Mouse (Mus musculus) layer of hippocampus, postnatal 36 days (tissue): ENCODE measurements around the gene Mrps7. TPM values are rescaled to one million over a fixed set of nuclear protein-coding genes. Genes with fewer than 3 reads are reported as not detected.
A peak's percentile ranks its signal among the peaks of the same experiment; 100 is the strongest.

ENCODE experiments used
- DNase-seq, 2 experiments: peaks; one replicate each; pipeline ENCODE4 v3.0.0; 2022
- total RNA-seq, 2 experiments: library from RNA; stranded (reverse); gene quantifications; 2 replicates each; pipeline ENCODE4 v1.2.3; 2021

Gene Mrps7
- total RNA-seq, result 10 to 100 TPM; 48.8 to 61.3 TPM

DNA sequence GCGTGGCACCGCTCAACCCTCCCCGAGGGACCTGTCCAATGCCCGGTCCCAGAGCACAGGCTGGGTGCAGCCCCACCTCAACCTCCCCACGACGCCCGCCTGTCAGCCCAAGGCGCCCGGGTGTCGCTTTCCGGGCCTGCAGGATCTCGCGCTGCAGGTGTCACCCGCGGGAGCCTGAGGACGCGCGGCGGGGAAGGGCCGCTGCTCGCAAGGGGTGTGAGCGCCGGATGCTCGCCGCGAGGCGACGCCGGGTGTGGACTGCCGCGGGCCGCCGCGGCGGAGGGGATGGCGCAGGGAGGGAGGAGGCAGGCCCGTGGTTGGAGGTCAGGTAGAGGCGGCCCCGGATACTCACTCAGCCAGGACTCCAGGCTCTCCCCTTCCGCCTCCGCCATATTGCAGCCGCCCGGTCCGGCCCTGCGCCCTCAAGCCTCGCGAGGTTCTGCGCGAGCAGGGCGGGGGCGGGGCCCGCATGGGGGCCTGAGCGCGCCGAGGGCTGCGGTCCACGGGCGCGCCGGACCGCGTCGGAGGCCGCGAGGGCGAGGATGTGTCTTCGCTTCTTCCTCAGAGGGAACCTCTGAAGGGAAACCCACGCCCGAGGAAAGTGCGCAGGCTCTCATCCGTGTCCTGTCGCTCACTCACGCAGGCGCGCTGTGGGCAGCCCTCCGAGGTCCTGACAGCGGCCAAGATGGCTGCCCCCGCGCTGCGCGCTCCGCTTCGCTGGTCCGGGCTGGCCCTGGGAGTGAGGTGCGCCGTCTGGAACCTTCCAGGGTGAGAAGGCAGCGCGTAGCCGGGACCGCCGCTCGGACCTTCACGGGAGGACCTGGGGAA, at the start of gene Mrps7, which contains the start of gene Gga3:
Gene Mrps7, plus strand, starts transcription at position 450 of the 828 bp plus-strand sequence.
Gene Gga3, minus strand, starts transcription at position 576 of the 828 bp plus-strand sequence.
- DNase-seq, result peak; percentile 91

DNA sequence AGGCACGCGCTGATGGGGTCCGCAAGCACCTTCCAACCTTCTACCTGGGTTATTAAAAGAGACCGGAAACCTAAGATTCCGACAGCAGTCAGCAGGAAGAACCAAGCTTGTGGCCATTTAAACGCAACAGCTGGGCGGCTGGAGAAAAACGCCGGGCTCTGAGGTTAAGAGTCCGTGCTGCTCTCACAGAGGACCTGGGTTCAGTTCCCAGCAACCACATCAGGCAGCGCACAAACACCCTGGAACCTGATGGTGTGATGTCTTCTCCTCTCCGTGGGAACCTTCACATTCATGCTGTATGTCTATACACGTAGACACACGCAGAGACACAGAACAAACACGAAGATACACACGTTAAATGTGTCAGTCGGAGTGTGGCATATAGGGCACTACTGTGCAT, 48.0 kb upstream of the Mrps7 start:
- no peak for DNase-seq

DNA sequence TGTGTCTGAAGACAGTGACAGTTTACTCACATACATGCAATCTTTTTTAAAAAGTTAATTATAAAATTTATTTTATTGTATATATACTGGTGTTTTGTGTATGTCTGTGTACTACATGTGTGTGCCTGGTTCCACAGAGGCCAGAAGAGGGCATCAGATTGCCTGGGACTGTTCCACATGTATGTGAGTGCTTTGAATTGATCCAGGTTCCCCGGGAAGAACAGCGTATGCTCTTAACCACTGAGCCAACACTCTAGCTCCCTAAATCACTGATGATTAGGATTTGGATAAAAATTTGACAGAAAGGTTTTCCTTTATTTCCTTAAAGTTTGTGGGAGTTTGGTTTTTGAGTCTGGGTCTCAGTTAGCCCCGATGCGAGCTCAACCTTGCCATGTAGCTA, 40.3 kb upstream of the Mrps7 start:
- DNase-seq, result no peak

DNA sequence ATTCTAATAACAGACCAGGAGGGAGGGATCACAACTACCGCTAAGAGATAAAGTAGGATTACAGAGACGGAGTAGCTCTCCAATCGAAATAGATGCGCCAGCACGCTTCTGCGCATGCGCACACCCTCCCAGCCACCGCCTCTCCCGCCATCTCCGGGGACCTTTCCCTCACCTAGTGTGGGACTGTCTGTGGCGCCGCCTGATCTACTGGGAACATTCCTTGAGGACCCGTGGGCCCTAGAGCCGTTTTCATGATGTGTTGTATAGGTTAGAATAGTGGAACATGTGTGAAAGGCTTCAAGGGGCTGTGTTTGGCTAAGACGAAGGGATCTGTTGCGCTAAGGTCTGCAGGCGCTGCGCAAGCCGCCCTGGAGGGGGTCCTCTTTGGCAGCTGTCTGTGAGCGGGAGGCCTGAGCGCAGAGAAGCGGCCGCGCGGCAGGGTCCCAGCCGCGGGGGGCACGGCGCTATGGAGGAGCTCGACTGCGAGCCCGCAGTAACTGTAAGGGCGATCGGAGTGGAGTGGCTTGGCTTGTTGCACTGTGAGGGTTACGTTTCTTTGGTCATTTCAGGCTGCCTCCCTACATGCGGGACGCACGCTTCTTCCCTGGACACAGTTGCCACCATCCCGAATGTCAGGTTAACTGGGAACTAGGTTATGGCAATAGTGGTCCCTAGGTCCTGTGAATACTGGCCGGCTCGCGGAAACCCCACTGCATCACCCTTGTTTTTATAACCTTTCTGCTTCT, 39.5 kb upstream of the Mrps7 start, which contains the start of gene Nup85:
Gene Nup85, plus strand, starts transcription at position 371 of the 746 bp plus-strand sequence.
- DNase-seq, result peak; percentile 94 to 96

DNA sequence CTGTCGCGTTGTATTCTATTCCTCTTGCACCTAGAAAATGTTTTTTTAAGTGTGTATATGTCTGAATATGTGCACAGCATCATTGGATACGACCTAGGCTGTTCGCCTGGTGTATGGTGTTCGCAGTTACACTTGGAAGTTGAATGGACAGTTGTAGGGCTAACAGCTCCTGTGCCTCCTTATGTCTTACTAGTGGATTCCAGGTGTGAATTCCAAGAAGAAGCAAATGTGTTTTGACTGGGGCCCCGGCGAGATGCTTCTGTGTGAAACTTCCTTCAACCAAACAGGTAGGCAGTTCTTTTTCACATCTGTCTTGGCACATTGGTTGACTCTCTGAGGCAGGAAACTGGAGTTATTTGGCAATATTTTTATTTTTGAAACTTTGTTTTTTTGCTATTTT, 38.8 kb upstream of the Mrps7 start:
- no peak for DNase-seq

DNA sequence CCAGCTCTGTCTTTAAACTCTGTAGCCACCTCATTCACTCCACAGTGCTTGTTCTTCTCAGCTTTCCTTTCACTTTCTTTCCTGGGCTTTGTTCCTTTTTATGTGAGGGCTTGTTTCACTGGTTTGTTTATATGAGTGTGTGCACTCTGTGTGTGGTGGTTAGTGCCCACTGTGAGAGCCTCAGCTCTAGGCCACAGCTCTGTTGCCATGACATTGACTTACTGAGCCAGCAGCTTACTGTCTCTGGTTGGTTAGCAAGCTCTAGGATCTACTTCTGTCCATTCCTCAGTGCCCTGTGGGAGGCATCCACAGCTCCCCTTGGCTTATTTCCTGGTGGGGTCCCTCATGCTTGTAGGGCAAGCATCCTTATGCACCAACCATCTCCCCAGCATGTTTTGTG, 24.6 kb upstream of the Mrps7 start:
- no peak for DNase-seq

DNA sequence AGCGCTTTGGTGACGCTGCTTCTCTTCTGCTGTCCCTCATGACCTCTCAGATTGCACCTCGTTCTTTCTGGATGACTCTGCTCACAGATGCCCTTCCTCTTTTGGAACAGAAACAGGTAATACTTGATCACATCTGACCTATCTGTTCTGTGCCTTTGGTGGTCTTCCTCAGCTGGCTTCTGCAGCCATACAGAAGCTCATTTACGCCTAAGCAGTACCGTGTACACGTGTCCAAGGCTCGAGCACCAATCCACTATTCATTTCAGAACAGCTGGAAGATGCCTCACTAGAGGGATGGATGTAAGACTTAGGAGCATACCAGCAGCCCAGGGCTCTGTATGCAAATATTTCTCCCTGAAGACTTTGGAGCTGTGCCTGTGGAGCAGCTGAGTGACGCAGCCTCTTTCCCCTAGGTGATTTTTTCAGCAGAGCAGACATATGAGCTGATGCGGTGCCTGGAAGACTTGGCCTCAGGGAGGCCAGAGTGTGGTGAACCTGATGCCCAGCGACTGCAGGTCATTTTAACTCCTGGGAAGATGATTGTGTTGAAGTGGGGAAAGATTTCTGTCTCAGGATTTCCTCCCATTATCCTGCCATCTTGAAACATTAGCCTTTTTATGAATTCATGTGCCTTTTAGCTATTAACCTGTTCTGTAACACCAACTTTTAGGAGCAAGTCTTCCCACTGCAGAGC, 20.7 kb upstream of the Mrps7 start:
- DNase-seq, result no peak

DNA sequence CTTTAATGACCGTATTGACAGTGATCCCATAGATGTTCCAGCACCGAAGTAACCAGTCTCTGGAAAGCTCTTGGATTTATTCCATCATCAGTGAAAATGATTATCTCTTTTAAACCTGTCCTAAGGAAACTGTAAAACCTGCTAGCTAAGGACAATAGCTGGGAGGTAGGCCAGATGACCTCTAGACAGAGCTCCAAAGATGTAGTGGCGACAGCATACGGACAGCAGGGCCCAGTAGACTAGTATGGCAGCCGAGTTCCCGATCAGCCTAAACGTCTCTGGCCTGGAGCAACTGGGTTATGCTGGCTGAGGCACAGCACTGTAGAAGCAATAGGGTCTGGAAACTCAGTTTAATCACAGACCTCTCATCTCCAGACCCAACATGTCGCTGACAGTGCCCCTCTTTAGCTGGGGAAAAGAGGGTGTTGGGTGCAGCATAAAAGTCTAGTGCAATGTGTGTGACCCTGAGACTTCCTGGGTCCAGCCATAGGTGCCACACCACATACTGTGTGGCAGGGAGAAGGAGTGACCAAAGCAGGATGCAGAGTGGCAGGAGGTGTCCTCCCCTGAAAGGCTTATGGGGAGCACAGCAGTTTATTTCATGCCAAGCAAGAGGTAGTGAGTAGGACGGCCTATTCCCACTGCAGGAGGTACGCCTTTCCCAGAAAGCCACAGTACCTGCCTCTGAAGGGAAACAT, 19.2 kb upstream of the Mrps7 start:
- DNase-seq, result no peak

DNA sequence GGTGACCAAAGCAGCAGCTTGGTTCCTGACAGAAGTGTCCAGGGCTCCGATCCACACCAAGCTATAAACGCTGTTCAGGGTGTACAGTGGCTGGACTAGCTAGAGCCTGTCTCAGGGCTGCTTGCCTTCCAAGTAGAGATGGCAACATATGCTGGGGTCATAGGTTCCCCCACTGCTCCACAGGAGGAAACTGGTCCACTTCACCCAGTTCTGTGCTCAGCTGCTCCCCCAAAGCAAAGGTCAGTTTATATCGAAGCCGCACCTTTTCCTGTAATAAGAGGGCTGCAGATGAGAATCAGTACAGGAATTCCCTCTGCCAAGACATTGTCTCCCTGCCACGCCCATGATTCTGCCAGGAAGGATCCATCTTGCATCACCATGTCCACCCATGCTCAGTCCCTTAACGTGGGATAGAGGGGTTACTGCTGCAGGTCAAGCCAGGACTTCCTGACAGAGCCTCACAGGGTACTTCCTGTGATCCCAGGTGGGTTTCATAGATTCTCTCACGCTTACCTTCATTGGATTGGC, 18.1 kb upstream of the Mrps7 start:
- no peak for DNase-seq

DNA sequence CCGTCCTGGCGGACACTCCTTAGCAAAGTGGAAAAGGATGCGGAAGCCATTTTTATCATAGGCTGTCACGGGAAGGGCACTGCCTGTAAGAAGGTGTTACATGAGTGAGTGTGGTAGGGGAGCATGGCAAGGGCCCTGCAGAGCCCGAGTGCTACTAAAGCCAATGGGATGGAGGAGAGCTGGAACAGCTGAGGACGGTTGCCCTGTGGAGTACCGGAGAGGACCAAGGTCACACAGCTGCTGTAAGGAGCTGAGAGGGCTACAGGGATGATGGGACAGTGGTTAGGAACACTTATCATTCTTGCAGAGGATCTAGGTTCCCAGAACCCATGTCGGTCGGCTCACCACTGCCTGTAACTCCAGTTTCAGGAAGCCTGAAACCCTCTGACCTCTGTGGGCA, 17.3 kb upstream of the Mrps7 start:
- DNase-seq, result no peak

DNA sequence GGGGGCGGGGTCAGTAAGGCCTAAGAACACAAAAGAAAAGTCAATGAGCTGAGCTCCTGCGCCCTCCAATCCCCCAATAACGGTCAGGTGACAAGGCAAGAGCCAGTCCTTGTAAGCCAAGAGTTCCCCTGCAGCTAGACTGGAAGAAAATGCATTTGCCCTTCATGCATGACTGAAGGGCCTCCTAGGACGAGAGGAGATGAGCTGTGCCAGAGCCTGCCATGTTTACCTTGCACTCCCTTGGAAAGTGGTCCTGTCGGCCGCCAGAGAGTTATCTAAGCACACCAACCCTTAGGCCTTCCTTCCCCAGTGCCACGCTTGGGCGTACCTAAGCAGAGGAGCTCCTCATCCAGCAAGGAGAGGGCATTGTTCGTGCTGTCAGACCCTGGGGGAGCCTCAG, 15.7 kb upstream of the Mrps7 start:
- DNase-seq, result no peak

DNA sequence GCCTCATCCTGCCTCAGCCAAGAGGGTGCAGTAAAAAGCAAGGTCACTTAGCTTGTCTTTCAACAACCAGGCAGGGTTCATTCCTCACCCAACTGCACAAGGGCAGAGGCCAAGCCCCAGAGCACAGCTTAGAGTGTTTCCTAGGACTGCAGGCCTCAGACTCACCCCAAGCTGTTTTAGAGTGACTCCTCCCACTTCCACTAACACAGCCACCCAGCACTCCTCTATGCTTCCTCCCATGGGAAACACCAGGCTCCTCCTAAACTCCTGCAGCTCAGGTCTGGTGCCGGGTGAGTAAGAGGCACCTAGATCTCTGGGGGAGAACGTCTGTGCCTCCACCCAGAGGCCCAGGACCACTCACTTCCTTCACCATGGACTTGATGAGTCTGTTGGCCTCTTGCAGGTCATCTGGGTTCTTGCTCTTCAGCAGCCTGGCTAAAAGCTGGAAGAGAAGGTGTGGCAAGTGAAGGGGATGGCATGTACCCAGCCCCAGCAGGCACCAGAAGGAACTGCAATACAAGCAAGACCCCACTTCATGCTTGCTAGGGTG, 13.1 kb upstream of the Mrps7 start:
- DNase-seq, result no peak

DNA sequence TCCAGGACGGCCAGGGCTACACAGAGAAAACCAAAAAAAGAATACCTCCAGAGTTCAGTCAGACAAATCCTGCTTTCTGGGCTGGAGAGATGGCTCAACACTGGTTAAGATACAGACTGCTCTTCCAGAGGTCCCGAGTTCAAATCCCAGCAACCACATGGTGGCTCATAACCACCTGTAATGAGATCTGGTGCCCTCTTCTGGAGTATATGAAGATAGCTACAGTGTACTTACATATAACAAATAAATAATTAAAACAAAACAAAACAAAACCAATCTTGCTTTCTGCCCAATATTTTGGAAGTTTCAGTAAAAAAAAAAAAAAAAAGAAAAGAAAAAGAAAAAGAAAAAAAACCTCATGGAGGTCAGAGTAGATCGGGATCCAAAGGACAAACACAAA, 8.5 kb upstream of the Mrps7 start:
- no peak for DNase-seq

DNA sequence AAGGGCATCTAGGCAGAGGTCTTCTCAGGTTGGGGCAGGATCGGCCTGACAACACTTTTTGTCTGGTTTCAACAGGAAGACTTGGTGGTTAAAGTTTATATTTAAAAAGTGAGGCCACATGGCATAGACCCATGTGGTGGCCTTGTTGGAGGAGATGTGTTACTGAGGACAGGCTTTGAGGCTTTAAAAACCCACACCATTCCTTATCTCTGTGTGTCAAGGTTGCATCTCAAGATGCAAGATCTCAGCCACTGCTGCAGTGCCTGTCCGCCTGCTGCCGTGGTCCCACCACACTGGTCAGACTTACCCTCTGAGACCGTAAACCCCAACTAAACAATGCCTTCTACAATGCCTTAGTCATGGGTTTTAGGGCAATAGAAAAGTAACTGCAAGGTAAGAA, 5.4 kb upstream of the Mrps7 start:
- no peak for DNase-seq

DNA sequence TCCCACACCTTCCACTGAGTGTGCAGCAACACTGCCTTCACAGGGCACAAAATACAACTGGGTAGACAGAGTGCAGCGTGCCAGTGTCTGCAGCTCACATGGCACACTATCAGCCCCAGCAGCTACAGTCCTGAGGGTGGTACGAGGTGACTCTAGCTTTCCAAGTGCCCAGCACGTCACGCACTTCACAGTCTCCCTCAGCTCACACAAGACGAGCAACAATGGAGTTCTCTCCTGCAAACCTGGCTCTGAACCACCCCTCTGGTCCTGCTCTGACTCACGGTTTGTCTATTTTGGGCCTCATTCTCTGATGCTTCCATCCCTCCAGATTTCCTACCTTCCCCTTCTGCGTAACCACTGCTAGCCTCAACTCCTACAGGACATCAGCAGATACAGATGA, 4.0 kb upstream of the Mrps7 start:
- DNase-seq, result no peak

DNA sequence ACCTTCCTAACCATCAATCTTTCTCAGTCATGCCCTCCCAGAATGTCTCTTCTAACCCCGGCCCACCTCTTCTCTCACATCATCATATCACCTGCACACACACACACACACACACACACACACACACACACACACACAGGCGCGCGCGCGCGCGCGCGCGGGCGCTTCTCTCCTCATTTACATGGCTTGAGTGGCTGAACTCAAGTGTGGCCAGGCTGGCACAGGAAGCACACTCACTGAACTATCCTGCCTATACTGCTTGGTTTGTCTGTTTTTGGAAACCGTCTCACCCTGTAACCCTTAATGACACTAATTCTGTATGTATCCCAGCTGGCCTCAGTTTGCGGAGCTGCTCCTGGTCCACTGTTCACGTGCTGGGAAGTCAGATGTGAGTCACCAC, 3.0 kb upstream of the Mrps7 start:
- DNase-seq, result no peak

DNA sequence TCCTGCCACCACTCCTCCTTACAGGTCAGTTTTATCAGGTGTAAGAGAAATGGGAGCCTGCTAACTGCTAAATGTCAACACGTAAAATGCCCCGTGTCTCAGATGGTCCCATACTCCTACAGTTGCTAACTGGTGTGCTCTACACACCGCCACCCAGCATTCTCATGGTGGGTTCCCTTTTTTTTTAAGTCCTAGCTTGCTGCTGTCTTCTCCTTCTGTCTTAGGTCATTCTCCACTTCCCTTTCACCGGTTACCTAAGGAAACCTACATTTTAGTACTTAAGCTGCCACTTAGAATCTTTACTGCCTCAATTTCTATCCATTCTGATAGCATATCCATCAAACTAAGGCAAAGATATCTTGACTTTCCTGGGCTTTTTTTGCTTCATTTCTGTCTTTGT, 2.6 kb upstream of the Mrps7 start:
- no peak for DNase-seq

DNA sequence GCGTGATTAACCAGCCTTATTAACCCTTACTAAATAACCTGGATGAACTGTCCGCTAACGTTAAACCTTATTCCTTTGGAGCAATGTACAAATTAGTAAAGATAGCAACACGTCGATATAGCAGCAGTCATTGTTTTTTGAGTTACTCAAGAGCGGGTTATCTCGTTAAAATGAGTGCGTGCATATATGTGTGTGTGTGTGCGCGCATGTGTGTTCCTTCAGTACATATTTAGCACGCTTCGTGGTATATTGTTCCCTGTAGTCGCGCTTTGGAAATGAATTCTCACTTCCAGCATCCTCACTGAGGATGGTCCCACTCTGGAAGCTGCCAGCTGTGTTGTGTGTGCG, 623 bp upstream of the Mrps7 start:
- DNase-seq, result no peak

DNA sequence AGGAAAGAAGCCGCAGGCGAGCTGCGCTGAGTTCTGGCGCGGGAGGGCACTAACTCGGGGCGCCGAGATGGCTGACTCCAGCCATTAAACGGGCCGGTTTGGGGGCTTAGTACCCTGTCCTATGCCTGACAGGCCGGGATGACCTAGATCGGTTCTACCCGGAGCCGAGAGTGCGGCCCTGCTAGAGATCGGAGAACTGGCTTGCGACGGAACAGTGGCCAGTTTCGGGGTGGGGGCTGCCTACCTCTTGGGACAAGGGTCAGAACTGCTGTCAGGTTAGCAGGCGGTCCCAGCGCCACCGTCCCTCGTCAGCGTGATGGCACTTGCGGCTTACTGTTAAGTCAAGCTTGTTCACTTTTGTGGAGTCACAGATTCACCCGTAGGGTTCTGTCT, 575 bp downstream of the Mrps7 start:
- no peak for DNase-seq

DNA sequence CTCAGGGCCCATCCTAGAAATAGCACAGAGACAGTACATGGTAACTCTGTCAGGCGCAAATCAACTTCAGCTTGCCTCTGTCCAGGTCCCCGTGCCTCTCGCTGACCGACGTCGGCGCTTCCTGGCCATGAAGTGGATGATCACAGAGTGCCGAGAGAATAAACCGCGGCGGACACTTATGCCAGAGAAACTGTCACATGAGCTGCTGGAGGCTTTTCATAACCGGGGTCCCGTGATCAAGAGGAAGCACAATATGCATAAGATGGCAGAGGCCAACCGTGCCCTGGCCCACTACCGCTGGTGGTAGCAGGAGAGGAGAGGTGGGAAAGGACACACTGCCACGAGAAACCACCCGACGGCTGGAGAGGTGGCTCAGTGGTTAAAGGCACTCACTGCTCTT, 3.0 kb downstream of the Mrps7 start:
- DNase-seq, result no peak

DNA sequence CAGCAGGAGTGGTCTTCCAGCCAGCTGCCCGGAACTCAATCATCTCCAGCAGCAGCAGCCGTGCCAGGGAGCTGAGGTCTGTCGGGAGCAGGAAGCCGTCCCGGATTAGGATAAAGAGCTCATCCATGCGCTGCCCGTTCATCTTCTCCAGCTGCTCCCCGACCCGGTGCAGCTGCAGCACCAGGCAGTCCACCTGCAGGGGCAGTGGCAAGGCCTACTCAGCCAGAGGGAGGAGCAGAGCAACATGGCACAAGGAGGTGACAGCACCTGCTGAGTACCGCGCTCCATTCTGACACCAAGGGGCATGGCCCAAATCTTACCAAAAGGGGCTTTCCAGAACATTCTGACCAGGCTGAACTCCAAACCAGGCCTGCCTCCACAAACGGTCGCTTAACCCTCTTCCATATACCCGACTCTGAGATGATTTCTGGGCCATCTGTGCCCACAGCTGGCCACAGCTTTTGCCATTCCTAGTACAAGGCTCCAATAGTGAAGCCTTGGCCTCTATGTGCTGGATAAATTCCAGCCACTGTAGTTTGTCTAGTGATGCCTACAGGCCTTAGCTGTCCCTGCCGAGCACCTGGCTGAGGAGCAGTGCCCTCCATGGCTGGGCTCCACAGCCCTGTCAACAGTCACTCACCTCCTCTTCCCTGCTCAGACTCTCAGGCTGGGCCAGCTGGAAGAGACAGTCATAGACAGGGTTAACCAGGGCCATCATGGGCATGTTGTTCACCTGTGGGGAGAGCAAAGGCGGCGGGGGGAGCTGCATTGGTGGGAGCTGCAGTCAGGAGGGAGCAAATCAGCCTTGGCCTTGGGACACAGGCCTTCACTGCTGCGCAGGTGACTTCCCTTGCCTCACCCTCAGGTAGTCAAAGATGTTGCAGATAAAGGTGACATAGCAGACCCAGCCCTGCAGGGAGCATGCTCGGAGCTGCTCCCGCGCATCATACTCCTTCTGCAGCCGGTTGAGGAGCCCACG, 5.0 kb downstream of the Mrps7 start:
- peak; percentile 39 to 51 for DNase-seq
